Comparison of ENCODE assay signal across 8 mouse cellular contexts in the genomic region with DNA sequence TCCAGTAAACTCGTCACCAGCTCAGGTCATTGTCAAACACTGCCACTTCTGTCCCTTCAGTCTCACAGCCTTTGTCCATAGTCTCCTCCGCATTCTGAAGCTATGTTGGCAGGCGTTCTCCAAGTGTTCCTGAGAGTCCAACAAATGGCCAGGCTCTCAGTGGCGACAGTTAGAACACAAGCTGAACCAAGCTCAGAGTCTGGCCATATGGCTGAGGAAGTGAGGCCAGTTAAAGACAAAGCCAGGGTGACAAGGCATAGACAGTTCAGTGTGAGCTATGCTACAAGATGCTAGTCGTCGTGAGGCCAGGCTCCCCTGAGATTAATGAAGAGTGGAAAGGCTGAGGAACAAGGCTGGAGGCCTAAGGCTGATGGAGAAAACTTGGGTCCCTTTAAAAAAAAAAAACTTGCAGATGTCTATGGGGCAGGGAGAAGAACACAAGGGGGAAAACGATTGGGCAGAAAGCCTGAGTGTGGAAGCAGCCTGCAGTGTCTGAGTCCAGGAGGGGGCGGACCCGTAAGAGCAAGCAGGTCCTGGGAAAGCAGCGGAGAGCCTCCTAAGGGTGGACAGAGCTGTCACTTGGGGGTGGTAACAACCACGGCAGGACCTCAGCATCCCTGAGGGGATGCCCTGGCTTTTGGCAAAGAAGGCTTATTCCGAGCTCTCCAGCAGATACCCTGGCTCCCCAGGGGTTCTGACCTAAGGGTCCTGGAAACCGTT. TPM values are rescaled to one million over a fixed set of nuclear protein-coding genes. Genes with fewer than 3 reads are reported as not detected.
A peak's percentile ranks its signal among the peaks of the same experiment; 100 is the strongest.
DNase-seq lines count a peak whose midpoint lies in the region; ATAC-seq lines count a peak whose summit lies in the region.

No protein-coding gene starts in this region.

- H3K4me2 ChIP-seq in forebrain, embryonic 14.5 days (ENCODE audit: low read length): no peak overlapping the region
- peak overlapping the region; percentile 38 for H3K4me2 ChIP-seq in heart, embryonic 16.5 days (ENCODE audit: low read depth, low read length)

- peak; percentile 37; the same call in 1 of the 2 replicates for ATAC-seq in forebrain, embryonic 14.5 days
- peak; percentile 59; the same call in 1 of the 2 replicates for ATAC-seq in heart, embryonic 16.5 days (replicated peaks; ENCODE audit: extremely low read depth, insufficient read depth, low FRiP score)
- ATAC-seq in megakaryocyte progenitor cell, adult 5-6 weeks (replicated peaks; ENCODE audit: poor library complexity): no peak
- ATAC-seq in megakaryocyte, adult 5-6 weeks (ENCODE audit: poor library complexity, severe bottlenecking): no peak

- no peaks in the 10 kb centered on the region for H3K27me3 ChIP-seq in forebrain, embryonic 14.5 days (replicated peaks; ENCODE audit: control insufficient read depth, insufficient read depth, low read length)
- H3K27me3 ChIP-seq in forebrain, embryonic 10.5 days (ENCODE audit: poor library complexity, severe bottlenecking): peaks cover 17% of the 10 kb centered on the region
- H3K27me3 ChIP-seq in heart, embryonic 16.5 days (ENCODE audit: control insufficient read depth, insufficient read depth, low read length): no peaks in the 10 kb centered on the region

- no peaks in the 10 kb centered on the region for H3K36me3 ChIP-seq in forebrain, embryonic 14.5 days (ENCODE audit: control insufficient read depth, insufficient read depth, low read length)
- H3K36me3 ChIP-seq in forebrain, embryonic 10.5 days (replicated peaks): no peaks in the 10 kb centered on the region
- no peaks in the 10 kb centered on the region for H3K36me3 ChIP-seq in heart, embryonic 16.5 days (ENCODE audit: control insufficient read depth, insufficient read depth)

- H3K4me3 ChIP-seq in forebrain, embryonic 14.5 days (ENCODE audit: low read depth, low read length): no peak overlapping the region
- H3K4me3 ChIP-seq in forebrain, embryonic 10.5 days: no peak overlapping the region
- no peak overlapping the region for H3K4me3 ChIP-seq in heart, embryonic 16.5 days (ENCODE audit: low read length)

- no peak overlapping the region for H3K9ac ChIP-seq in forebrain, embryonic 14.5 days (ENCODE audit: low read length)
- H3K9ac ChIP-seq in heart, embryonic 16.5 days (ENCODE audit: low read length): no peak overlapping the region

- no peak for DNase-seq in forebrain, embryonic 14.5 days (ENCODE audit: low spot score)
- no peak for DNase-seq in forebrain, embryonic 10.5 days (ENCODE audit: extremely low spot score, low spot score)
- peak; percentile 84 for DNase-seq in cerebellum, adult 9-11 months
- DNase-seq in lung, postnatal 4 days: peak; percentile 39 to 64
- DNase-seq in layer of hippocampus, adult 9-11 months: no peak

- WGBS in forebrain, embryonic 14.5 days: 26% methylated on average over 13 of the region's 13 CpGs
- 28% methylated on average over 13 of the region's 13 CpGs for WGBS in forebrain, embryonic 10.5 days
- WGBS in heart, embryonic 16.5 days: 26% methylated on average over 13 of the region's 13 CpGs

- H3K27ac ChIP-seq in forebrain, embryonic 14.5 days (ENCODE audit: low read depth, low read length): no peak overlapping the region
- H3K27ac ChIP-seq in forebrain, embryonic 10.5 days: no peak overlapping the region
- peak overlapping the region; percentile 66 for H3K27ac ChIP-seq in heart, embryonic 16.5 days (ENCODE audit: low read length)

- no peaks in the 10 kb centered on the region for H3K9me3 ChIP-seq in forebrain, embryonic 14.5 days (replicated peaks; ENCODE audit: control insufficient read depth, low read length)
- H3K9me3 ChIP-seq in forebrain, embryonic 10.5 days: no peaks in the 10 kb centered on the region
- H3K9me3 ChIP-seq in heart, embryonic 16.5 days (replicated peaks; ENCODE audit: control insufficient read depth, low read length): no peaks in the 10 kb centered on the region

- peaks cover 4% of the 10 kb centered on the region; the same call in 1 of the 2 replicates for H3K4me1 ChIP-seq in forebrain, embryonic 14.5 days (ENCODE audit: control insufficient read depth, insufficient read depth, low read length)
- H3K4me1 ChIP-seq in forebrain, embryonic 10.5 days: peaks cover 27% of the 10 kb centered on the region
- H3K4me1 ChIP-seq in heart, embryonic 16.5 days (ENCODE audit: control insufficient read depth, insufficient read depth, low read length): peaks cover 20% of the 10 kb centered on the region

RNA-seq across cellular contexts. Expression of gene Laptm4a, which starts 36.9 kb away (rescaled TPM):
- polyA plus RNA-seq in forebrain, embryonic 14.5 days (2014; fragmentation: Nextera tagmentation; extraction: Ambion mirVana): 192 and 199 TPM in 2 replicates
- 178 and 181 TPM in 2 replicates for polyA plus RNA-seq in forebrain, embryonic 10.5 days (2016; fragmentation: Nextera tagmentation; extraction: Ambion mirVana)
- polyA plus RNA-seq in heart, embryonic 16.5 days (2015; fragmentation: Nextera tagmentation; extraction: Ambion mirVana): 283 and 313 TPM in 2 replicates
- total RNA-seq in megakaryocyte progenitor cell, adult 5-6 weeks (2015): 73.2 and 76.6 TPM in 2 replicates
- total RNA-seq in megakaryocyte progenitor cell, adult 5-6 weeks (2017): 111 and 119 TPM in 2 replicates
- total RNA-seq in megakaryocyte, adult 5-6 weeks (2015): 121 and 132 TPM in 2 replicates
- 192 and 195 TPM in 2 replicates for total RNA-seq in megakaryocyte, adult 5-6 weeks (2017)

Comparison
In these comparisons a context has a peak if more than half of its experiments do, and no peak if none do; other contexts are left out.
1. ATAC-seq: peak in forebrain, embryonic 14.5 days (single experiment) and heart, embryonic 16.5 days (single experiment); none in megakaryocyte progenitor cell, adult 5-6 weeks (single experiment) and megakaryocyte, adult 5-6 weeks (single experiment).
2. DNase-seq: peak in cerebellum, adult 9-11 months (single experiment) and lung, postnatal 4 days (2 of 2); none in forebrain, embryonic 14.5 days (single experiment), forebrain, embryonic 10.5 days (single experiment) and layer of hippocampus, adult 9-11 months (single experiment).